Comparison of ENCODE assay signal across 9 mouse cellular contexts in the genomic region with DNA sequence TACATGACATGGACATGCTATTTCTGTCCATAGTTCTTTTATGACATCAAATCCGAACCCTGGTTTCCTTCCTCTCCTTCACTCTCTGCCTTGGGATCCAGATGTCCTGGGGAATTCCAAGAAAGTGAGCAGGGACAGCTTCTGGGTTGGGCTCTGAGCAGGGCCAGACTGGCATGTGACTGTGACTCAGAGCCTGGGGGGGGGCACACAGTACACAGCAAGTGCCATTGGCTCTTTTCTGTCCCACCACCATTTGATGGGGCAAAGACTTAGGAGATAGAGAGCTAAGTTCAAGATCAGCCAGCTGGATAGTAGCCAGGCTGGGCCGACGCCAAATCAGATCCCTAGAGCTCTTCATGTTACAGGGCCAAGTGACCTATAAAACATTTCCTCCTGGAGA. TPM values are rescaled to one million over a fixed set of nuclear protein-coding genes. Genes with fewer than 3 reads are reported as not detected.
A peak's percentile ranks its signal among the peaks of the same experiment; 100 is the strongest.
DNase-seq lines count a peak whose midpoint lies in the region; ATAC-seq lines count a peak whose summit lies in the region.
"Had no signal": no experiment of that assay in that cellular context is flagged by ENCODE, and none has a peak within 500 bp of the region (broad histone marks: within the 10 kb centered on the region; RNA-seq: fewer than 3 reads in every experiment).

No protein-coding gene starts in this region.

- WGBS in hindbrain, embryonic 14.5 days: 89% methylated on average over 3 of the region's 3 CpGs

- peak; percentile 33 for DNase-seq in left cerebral cortex, postnatal 4 days
- no peak for DNase-seq in left cerebral cortex, adult 11 months (ENCODE audit: low spot score)
- peak; percentile 80 for DNase-seq in adrenal gland, adult 8-10 months
- peak; percentile 35 for DNase-seq in gastrocnemius, postnatal 14 days
- peak; percentile 31 for DNase-seq in lung, postnatal 25 days (ENCODE audit: low spot score)
- no peak for DNase-seq in hindbrain, embryonic 14.5 days (ENCODE audit: low spot score)
- DNase-seq in embryo, embryonic 11 days: no peak
- no peak for DNase-seq in retina, postnatal 1 day

- H3K9ac ChIP-seq in hindbrain, embryonic 14.5 days: no peak overlapping the region
- H3K9ac ChIP-seq: limb, embryonic 15.5 days had no signal

- ATAC-seq in hindbrain, embryonic 14.5 days (ENCODE audit: low FRiP score): no peak

- no peaks in the 10 kb centered on the region for H3K27me3 ChIP-seq in hindbrain, embryonic 14.5 days (ENCODE audit: control insufficient read depth, insufficient read depth, low read length)
- H3K27me3 ChIP-seq: limb, embryonic 15.5 days had no signal

- peaks cover 35% of the 10 kb centered on the region for H3K36me3 ChIP-seq in hindbrain, embryonic 14.5 days (replicated peaks; ENCODE audit: control insufficient read depth, insufficient read depth)

- no peak overlapping the region for H3K4me3 ChIP-seq in hindbrain, embryonic 14.5 days (replicated peaks; ENCODE audit: low read length)
- H3K4me3 ChIP-seq: limb, embryonic 15.5 days had no signal

- no peak overlapping the region for H3K27ac ChIP-seq in hindbrain, embryonic 14.5 days
- H3K27ac ChIP-seq: limb, embryonic 15.5 days had no signal

- intact Hi-C loops in left cerebral cortex, postnatal 4 days (cut with DNase I): no loop called here
- intact Hi-C loops in gastrocnemius, postnatal 14 days (cut with DNase I; ENCODE audit: low total_unique reads): no loop called here

- H3K9me3 ChIP-seq in hindbrain, embryonic 14.5 days (ENCODE audit: control insufficient read depth, low read length): no peaks in the 10 kb centered on the region
- H3K9me3 ChIP-seq: limb, embryonic 15.5 days had no signal

- H3K4me1 ChIP-seq in hindbrain, embryonic 14.5 days (replicated peaks; ENCODE audit: control insufficient read depth, insufficient read depth, low read length): no peaks in the 10 kb centered on the region

- no peak overlapping the region for H3K4me2 ChIP-seq in hindbrain, embryonic 14.5 days (replicated peaks)
- H3K4me2 ChIP-seq: limb, embryonic 15.5 days had no signal

RNA-seq across cellular contexts. Expression of gene Bid, which starts 11.1 kb away (rescaled TPM):
- 10 to 100 TPM; 18.8 to 22.4 TPM for total RNA-seq in left cerebral cortex, postnatal 4 days (2021)
- 1 to 10 TPM; 3.9 to 9.2 (median 4.7) TPM for total RNA-seq in adrenal gland, adult 8-10 months (2022)
- total RNA-seq in gastrocnemius, postnatal 14 days (2021): 1 to 10 TPM; 1.8 to 2.3 TPM
- 40.2 and 44.1 TPM in 2 replicates for polyA plus RNA-seq in hindbrain, embryonic 14.5 days (2014; fragmentation: Nextera tagmentation; extraction: Ambion mirVana)

Comparison
In these comparisons a context has a peak if more than half of its experiments do, and no peak if none do; other contexts are left out.
1. DNase-seq: peak in left cerebral cortex, postnatal 4 days (single experiment), adrenal gland, adult 8-10 months (single experiment), gastrocnemius, postnatal 14 days (single experiment) and lung, postnatal 25 days (single experiment); none in left cerebral cortex, adult 11 months (single experiment), hindbrain, embryonic 14.5 days (single experiment), embryo, embryonic 11 days (single experiment) and retina, postnatal 1 day (single experiment).